Mouse (Mus musculus): ENCODE data around the gene Prkcq. TPM values are rescaled to one million over a fixed set of nuclear protein-coding genes. Genes with fewer than 3 reads are reported as not detected.

The Prkcq gene
- total RNA-seq, 2 experiments from 2014 or later = 3.2 to 3.4 TPM

GRCm38 (mm10) chr2:11183991-11184390, 12.1 kb downstream of the Prkcq start:
- no peak for DNase-seq (ENCODE audit: low spot score in 2 of 2)

- no peak for DNase-seq (ENCODE audit: low spot score in 2 of 2)
These were observed 14.7 kb downstream of the Prkcq start for GRCm38 (mm10) chr2:11186586-11186985.

- no peak for DNase-seq (ENCODE audit: low spot score in 2 of 2)
These were observed 15.3 kb downstream of the Prkcq start for GRCm38 (mm10) chr2:11187166-11187565.

- DNase-seq (ENCODE audit: low spot score in 2 of 2) = no peak
These were observed 16.4 kb downstream of the Prkcq start for GRCm38 (mm10) chr2:11188279-11188678.

- no peak for DNase-seq (ENCODE audit: low spot score in 2 of 2)
These were observed 17.4 kb downstream of the Prkcq start for GRCm38 (mm10) chr2:11189150-11189767.

- DNase-seq (ENCODE audit: low spot score in 2 of 2) = no peak
These were observed 20.6 kb downstream of the Prkcq start for GRCm38 (mm10) chr2:11192281-11193098.

GRCm38 (mm10) chr2:11193099-11193618, 21.3 kb downstream of the Prkcq start:
- no peak for DNase-seq (ENCODE audit: low spot score in 2 of 2)

- no peak for DNase-seq (ENCODE audit: low spot score in 2 of 2)
These were observed 22.9 kb downstream of the Prkcq start for GRCm38 (mm10) chr2:11194732-11195340.

- no peak for DNase-seq (ENCODE audit: low spot score in 2 of 2)
These were observed 24.2 kb downstream of the Prkcq start for GRCm38 (mm10) chr2:11196071-11196470.

- DNase-seq (ENCODE audit: low spot score in 2 of 2) = no peak
These were observed 25.1 kb downstream of the Prkcq start for GRCm38 (mm10) chr2:11196952-11197559.

GRCm38 (mm10) chr2:11199624-11200023, 27.7 kb downstream of the Prkcq start:
- no peak for DNase-seq (ENCODE audit: low spot score in 2 of 2)

GRCm38 (mm10) chr2:11202841-11203240, 30.9 kb downstream of the Prkcq start:
- no peak for DNase-seq (ENCODE audit: low spot score in 2 of 2)

- DNase-seq (ENCODE audit: low spot score in 2 of 2) = no peak
These were observed 31.4 kb downstream of the Prkcq start for GRCm38 (mm10) chr2:11203261-11203660.

- DNase-seq (ENCODE audit: low spot score in 2 of 2) = no peak
These were observed 32.3 kb downstream of the Prkcq start for GRCm38 (mm10) chr2:11204232-11204631.

- DNase-seq (ENCODE audit: low spot score in 2 of 2) = no peak
These were observed 33.1 kb downstream of the Prkcq start for GRCm38 (mm10) chr2:11204961-11205360.

- no peak for DNase-seq (ENCODE audit: low spot score in 2 of 2)
These were observed 33.8 kb downstream of the Prkcq start for GRCm38 (mm10) chr2:11205720-11206119.

GRCm38 (mm10) chr2:11208263-11208662, 36.4 kb downstream of the Prkcq start:
- no peak for DNase-seq (ENCODE audit: low spot score in 2 of 2)

GRCm38 (mm10) chr2:11209335-11209734, 37.4 kb downstream of the Prkcq start:
- no peak for DNase-seq (ENCODE audit: low spot score in 2 of 2)

- DNase-seq (ENCODE audit: low spot score in 2 of 2) = no peak
These were observed 38.5 kb downstream of the Prkcq start for GRCm38 (mm10) chr2:11210241-11210916.

- DNase-seq (ENCODE audit: low spot score in 2 of 2) = no peak
These were observed 40.2 kb downstream of the Prkcq start for GRCm38 (mm10) chr2:11211961-11212562.

GRCm38 (mm10) chr2:11216421-11216820, 44.5 kb downstream of the Prkcq start:
- no peak for DNase-seq (ENCODE audit: low spot score in 2 of 2)

All from adrenal gland, postnatal 4 days (tissue).